Mouse (Mus musculus): ENCODE results near the gene Lap3. TPM values are rescaled to one million over a fixed set of nuclear protein-coding genes. Genes with fewer than 3 reads are reported as not detected.

Lap3 gene
- total RNA-seq (2015) (56.3 and 61.9 TPM in 2 replicates), total RNA-seq (2017) (57.5 and 63.4 TPM in 2 replicates)

DNA sequence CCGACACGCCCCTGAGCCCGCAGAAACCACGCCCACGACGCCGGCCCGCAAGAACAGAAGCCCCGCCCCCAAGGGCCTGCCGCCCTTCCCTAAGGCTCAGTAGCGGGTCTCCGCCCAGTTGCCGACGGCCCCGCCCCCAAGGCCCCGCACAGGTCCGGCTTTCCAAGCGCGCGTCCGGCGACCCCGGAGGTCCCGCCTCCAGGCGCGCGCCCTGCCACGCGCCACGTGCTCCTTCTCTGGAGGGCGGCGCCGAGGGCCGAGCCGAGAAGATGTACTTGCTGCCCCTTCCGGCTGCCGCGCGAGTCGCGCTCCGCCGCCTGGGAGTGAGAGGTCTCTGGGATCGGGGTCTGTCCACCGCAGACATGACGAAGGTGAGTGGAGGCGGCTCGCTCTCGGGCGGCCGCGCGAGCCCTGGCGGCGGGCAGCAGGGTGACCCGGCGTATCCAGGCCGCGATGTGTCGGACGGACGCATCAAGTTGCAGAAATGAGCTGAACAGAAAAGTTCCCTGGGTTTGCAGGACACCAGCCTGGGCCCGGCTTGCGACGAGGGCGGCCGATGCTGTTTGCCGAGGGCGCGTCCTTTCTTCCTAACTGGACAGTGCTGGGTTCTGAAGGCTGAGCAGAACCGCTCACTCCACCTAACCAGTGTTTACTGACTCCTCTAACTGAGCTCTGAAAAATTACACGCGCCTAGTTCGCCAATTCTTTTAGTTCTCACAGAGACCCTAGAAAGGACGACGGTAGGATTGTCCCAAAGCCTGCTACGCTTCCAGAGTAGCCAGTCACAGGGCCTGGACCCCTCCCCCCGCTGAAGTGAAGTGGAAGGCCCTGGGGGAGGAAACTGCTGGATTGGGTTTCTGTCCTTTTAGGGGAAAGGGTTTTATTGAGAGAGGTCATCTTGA lies at the start of gene Lap3:
TSS of gene Lap3 (plus strand) at position 184 of the 902 bp plus-strand sequence.
- peak; percentile 92 for ATAC-seq (replicated peaks; ENCODE audit: poor library complexity)

DNA sequence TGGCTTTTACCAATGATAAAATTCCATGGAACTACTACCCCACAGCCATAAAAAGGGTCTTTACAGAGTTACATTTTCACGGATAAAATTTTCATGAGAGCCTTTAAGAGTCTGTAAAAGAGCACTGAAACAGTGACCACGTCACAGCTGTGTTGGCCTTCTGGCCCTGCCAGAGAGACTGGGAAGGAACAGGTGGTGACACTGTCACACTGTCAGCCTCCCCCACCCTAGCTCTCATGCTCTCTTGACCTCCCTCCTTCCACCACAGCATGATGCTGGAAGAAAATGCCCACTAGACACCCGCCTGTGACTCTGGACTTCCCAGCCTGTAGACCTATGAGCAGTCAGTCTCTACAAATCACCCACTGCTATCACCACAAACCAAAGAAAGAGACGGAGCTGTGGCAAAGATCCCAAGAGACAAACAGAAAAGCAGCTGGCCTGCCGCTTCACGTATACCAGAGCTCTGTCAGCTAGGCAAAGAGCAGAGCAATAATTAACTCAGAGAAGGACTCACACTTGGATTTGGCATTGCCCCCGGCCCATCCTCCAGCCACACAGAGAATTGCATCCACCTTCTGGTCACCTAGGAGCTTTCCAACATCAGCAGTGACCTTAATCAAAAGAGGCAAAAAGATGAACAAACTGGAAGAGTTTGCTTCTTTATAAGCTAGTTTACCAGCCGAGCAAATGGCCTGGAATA lies 48.9 kb upstream of the Lap3 start:
- ATAC-seq (replicated peaks; ENCODE audit: poor library complexity) = no peak

DNA sequence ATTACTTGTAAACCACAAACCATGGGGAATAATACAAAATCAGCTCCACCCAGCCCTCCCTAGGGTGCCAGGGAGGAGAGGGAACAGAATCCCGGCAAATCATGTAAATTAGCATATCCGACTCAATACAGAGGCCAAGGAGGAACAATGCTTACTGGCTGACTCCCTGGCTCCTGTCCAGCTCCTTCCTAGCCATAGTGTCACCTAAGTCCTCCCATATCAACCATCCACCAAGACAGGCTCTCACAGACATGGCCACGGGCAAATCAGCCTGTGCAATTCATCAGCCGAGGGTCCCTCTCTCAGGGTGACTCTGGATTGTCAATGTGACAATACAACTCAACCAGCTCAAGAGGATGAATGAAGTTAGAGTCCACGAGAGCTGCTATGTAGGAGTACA lies 44.5 kb upstream of the Lap3 start:
- no peak for ATAC-seq (replicated peaks; ENCODE audit: poor library complexity)

DNA sequence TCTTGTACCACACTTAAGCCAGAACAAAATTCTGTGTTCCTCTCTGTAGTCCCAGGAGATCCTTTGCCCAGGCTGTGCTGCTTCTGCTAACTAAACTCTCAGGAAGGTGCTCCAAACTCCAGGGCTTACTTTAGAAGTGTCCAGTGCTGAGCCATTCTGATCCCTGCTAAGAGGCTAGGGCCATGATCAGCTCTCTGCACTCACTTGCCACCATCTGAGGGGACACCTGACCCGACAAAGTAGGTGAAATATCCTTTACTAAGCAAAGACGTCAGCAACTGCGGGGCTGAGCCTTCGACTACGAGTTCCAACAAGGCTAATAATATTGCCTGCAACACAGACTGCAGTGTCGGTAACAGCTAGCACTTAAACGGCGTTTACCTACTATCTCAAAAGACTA lies 44.0 kb upstream of the Lap3 start:
- 0 out of 2 replicates have a peak, but pooled peaks have one; percentile 1 for ATAC-seq (replicated peaks; ENCODE audit: poor library complexity)

DNA sequence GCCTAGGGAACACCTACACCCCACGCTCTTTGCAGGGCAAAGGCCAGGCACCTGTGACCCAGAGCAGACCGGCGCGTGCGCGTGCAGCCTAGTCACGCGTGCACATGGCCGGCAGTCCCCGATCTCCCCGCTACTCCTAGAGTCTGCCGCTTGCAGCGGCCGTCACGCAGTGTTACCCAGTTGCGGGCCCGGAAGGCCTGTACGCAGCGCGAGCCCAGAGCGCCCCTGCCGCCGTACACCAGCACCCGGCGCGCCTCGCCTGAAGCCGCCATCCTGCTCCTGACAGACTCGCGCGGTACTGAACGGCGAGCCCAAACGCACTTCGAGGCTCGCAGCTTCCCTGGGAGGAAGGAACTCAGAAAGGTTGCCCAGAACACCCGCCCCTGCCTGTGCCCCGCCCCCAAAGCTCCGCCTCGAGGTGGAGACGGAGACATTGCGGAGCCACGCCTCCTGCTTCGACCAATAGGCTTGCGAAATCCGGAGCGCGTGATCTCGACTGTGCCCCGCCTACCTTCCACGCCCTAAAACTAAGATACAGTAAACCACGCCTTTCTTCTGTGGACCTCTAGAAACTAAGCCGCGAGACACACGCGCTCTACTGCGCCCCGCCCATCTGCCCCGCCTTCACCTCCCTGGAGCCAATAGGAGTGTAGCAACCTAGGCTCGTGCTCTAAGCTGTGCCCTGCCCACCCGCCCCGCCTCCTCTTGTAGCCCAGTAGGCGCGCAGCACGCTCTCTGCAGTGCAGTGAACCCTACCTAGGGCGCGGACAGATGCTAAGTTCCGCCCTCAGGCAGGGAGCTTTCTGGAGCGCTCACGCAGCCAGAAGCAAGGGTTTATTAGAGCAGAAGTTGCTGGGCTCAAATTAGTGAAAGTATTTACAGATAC lies 43.1 kb upstream of the Lap3 start, which contains the start of gene Qdpr:
TSS of gene Qdpr (minus strand) at position 406 of the 886 bp plus-strand sequence.
- peak; percentile 85 for ATAC-seq (replicated peaks; ENCODE audit: poor library complexity)

DNA sequence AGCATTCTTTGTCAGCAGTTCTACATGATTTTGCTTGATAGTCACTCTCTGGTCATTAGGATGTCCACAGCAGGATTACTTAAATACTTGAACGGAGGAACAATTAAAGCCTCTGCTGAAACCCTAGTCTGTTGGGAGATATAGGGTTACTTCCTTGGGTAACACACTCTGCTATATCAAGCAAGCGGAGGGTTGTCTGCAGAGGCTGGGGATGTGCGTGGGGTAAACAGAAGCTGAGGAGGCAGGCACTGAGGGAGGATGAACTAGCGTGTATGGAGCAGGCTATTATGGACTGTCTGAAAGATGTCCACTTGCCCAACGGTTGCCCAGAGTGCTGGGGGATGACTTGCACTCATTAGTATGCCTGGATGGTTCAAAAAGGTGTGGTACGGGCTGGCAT lies 39.7 kb upstream of the Lap3 start, which contains the start of gene Clrn2:
TSS of gene Clrn2 (plus strand) at position 301 of the 400 bp plus-strand sequence.
- no peak for ATAC-seq (replicated peaks; ENCODE audit: poor library complexity)

DNA sequence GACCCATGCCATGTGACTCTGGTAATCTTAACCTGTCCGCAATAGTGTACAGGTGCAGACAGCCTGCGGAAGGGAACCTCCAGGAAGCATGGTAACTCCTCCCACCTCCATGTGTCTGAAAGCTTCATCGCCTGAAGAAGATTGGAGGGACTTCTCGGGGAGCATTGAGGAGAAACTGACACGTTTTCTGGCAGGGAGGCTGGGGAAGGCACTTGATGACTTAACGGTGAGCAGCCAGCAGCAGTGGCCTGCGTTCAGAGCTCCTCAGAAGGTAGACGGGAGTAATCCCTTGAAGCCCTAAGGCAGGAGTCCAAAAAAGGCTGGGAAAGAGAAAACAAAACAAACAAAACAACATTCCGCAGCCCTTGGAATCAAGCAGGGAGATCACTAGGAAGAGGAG lies 38.7 kb upstream of the Lap3 start:
- ATAC-seq (replicated peaks; ENCODE audit: poor library complexity) = no peak

DNA sequence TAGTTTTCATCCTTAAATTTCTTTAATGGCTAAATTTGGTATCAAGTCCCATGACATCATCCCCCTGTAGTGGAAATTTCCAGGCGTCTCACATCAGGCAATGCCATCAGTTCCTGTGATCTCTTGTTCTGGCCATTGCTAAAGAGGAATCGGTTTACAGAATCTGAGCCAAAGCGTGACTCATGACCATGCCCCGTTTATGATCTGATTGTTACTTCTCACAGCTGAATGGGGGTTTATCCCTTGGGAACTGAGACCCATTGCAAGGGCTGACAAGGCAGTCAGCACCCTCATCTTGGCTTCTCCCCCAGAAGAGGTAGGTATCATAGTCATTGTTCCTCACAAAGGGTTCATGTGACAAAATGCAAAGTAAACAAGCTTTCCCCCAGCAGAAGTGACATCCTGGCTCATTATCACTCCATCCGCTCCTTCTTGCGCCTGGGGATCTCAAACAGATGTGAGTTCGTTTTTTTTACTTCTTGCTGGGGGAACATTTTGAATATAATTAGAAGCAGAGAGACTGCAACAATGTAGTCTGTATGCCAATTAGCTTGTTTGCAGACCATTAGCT lies 20.2 kb upstream of the Lap3 start:
- ATAC-seq (replicated peaks; ENCODE audit: poor library complexity) = no peak

DNA sequence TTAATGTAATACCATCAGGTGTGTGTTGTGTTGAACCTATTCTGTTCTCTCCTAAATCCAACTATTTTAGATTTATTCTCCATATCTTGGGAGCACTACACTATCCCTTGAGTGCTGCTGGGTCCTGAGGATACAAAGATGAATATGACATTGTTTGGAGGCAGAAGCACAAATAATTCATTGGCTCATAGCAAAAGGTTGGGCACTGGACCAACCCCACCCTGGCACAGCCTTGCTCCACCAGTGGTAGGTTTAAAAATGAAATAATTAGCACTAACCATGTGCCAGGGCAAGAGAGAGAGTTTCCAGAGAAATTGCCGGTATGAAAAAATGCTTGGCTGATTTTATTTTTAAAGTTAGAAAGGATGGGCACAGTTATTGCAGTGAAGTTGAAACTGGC lies 19.7 kb upstream of the Lap3 start:
- ATAC-seq (replicated peaks; ENCODE audit: poor library complexity) = no peak

DNA sequence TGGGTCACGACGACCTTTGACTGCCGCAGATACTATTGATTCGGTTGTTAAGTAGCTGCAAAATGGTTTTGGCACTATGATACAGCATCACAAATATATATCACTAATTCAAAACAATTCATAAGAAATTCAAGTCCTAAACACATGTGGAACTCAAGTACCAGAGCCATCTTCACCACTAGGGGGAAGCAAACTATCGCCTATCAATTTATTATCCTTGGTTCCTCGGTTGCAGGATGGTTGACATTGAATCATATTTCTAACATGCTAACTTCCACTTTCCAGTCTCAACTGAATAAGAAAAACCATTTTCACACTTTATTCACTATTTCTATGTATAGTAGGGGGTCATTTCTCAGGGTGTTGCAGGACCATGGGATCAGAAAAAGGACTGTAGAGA lies 19.0 kb upstream of the Lap3 start:
- peak; percentile 96 for ATAC-seq (replicated peaks; ENCODE audit: poor library complexity)

DNA sequence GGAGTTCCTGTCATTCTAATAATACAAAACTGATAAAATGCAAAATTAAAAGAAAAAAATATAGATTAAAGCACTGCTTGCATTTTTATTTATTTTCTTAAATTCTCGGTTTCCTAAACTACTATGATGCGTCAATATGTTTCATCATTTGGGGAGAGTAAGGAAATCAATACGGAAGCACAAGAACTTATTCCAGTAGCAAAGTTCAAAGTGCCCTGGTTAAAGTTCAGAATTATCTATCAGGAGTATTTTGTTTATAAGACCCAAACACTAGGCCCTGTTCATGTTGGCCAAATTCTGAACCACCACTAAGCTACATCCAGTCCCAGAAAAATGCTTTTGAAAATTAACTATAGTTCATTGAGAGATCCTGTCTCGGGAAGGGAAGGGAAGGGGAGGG lies 18.4 kb upstream of the Lap3 start:
- ATAC-seq (replicated peaks; ENCODE audit: poor library complexity) = no peak

DNA sequence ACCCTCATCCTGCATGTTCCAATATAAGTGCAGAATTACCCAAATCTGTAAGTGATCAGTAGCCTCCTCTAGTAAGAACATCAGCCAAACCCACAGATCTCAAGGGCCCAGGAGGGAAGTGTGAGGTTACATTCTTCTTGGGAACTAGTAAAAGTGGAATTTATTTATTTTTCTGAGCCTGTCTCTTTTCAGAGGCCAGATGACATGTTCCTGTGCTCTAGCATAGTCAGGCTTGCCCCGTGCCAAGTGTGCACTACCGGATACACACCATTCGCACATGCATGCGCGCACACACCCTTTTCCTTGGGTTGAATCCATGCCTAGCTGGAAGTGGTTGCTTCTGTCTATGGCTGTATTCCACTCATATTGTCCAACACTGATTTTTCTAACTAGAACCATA lies 17.4 kb upstream of the Lap3 start:
- no peak for ATAC-seq (replicated peaks; ENCODE audit: poor library complexity)

DNA sequence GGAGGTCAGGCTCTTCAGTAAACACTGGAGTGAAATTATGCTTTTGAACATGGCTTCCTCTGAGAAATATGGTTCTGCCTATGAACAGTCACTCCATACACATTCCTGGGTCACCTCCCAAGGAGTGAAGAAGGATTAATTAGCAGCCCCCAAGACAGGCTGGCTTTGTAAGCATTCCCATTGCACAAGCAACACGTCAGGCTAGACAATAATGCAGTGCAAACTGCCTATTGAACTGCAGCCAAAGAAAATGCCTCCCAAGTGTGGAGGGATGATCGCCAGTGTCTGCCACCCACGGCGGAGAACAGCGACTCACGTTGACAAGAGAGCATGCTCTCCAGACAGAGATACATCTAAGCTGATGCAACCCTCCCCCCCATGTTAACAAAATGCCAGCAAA lies 16.9 kb upstream of the Lap3 start:
- no peak for ATAC-seq (replicated peaks; ENCODE audit: poor library complexity)

DNA sequence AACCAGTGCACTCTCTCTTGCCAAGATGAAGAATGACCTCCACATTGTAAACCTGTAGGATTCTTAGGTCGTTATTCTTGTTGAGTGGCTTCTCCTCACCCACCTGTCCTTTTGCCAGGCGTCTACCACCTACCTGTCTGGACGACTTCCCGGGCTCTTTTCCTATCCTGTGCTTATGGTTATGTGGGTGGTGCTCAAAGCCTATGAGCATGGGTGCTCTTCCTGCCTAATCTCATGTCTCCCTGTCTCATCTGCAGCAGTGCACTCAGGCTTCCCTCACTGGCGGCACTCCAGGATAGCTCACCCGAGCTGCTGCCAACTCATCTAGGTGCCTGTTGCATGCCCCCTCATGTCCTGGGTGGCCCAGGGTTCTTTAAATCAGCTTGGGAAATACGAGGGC lies 15.6 kb upstream of the Lap3 start:
- ATAC-seq (replicated peaks; ENCODE audit: poor library complexity) = no peak

DNA sequence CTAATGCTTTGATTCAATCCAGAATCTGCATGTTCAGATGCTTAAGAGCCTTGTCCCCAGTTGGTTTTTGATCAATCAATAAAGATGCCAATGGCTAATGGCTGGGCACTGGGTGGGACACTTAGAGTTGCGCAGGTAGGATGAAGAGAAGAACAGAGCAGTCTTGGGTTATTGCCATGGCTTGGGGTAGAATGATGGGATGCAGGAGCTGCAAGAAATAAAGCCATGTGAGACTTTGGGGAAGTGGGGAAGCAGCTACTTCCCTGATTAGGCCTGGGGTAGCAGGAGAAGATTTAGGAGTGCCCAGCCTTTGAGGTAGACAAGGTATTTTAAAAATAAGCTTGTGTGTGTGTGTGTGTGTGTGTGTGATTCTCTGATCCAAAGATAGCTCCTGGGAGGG lies 13.1 kb upstream of the Lap3 start:
- ATAC-seq (replicated peaks; ENCODE audit: poor library complexity) = no peak

DNA sequence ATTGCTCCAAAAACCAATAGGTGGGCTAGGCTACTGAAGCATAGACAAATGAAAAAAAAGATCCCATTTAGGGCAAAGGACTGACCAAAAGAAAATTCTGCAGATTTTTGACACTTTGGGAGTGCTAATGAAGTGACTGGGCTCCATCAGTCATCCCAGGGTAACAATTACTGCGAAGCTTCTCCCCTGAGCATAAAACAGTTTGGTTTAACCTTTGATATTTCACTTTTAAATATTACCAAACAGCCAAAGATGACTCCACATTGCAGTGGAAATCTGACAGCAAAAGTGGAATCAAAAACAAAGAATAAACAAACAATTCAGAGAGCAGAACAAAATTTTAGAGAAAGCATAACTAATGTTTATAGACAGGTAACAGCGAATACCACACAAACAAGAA lies 12.0 kb upstream of the Lap3 start:
- no peak for ATAC-seq (replicated peaks; ENCODE audit: poor library complexity)

DNA sequence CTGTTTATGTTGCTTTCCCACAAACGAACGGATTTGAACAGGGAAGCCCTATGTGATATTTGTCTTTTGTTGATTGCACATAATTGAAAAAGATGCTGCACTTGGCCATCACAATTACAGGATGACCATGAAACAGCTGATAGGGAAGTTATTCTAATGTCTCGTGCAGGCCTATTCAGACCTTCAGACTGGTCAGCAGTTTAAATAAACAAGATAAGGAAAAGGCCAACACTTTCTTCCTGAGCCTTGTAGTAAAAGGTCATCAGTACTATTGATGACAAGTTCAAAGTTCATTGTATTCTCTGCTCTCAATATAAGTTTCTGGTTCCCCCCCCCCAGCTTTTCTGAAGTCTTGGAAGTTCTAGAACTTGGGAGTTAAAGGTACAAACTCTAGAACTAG lies 10.6 kb upstream of the Lap3 start:
- ATAC-seq (replicated peaks; ENCODE audit: poor library complexity) = no peak

DNA sequence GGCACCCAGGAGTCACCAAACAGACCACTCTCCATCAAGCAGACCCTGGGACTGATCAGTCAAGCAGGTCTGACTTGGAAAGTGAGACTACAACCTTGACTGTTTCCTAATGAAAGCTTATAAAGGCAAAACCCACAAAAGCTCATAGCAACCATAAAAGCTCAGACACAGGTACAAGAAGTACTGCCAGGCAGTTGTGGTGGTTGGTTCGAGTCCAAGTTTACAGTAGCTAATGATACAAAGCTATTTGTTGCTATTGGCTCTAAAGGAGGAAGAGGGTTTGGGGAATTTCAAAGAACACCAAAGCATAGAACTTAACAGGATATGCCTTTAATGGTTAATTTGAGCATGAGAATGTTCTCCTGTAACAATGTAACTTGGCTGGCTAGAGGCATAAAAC lies 9.5 kb upstream of the Lap3 start:
- no peak for ATAC-seq (replicated peaks; ENCODE audit: poor library complexity)

DNA sequence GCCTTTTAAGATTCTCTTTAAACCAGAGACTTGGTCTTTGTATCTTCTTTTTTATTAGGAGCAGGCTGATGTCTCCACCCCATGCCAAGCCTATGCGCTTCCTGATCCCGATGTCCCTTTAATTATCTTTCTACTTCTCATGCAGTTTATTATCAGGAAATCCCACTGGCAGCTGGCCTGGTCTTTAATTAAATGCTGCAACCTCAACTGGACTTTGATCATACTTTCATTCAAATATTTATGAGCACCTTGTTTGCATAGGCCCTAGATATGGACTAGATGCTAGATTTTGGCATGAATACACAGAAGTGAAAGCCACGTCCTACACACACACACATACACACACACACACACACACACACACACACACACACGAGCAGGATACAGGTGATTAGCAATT lies 1.4 kb upstream of the Lap3 start:
- ATAC-seq (replicated peaks; ENCODE audit: poor library complexity) = no peak

DNA sequence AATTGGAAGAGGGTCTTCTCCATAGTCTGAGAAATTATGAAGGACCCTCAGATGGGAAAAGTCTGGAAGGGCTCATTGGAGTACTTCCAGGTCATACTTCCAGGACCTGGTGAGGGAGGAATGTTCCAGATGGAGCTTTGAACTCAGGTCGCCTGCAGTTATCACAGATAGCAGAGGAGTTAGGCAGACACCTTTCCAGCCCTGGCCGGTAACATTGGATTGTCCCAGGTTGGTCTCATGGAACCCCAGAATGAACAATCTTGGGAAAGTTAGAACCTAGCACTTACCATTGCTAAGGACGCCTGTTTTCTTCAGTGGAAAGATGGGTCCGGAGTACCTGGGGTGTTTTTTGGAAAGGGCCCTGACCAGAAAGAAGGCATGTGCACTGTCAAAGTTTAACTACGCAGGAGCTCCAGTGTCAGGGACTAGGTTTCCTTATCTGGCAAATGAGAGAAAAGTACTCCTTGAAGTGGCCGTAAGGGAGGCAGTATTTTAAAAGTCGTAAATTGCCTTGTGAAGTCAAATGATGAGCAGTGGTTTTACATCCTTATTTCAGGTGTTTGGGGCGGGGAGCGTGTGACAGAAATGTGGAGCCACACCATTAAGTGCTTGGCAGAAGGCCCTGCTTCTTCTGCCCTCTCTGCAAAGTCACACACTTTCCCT lies 1.1 kb downstream of the Lap3 start:
- ATAC-seq (replicated peaks; ENCODE audit: poor library complexity) = no peak
